Mouse (Mus musculus) liver, embryonic 11.5 days (tissue): ENCODE results near the gene Tnfrsf25. TPM values are rescaled to one million over a fixed set of nuclear protein-coding genes. Genes with fewer than 3 reads are reported as not detected.

Source experiments
- ATAC-seq: fragments of 200-750 bp; cut with Nextera tagmentation; replicated peaks from 2 replicates; pipeline ENCODE4 v1.8.0; 2017; ENCODE audit warnings: moderate number of reproducible peaks, mild to moderate bottlenecking, moderate TSS enrichment, moderate library complexity; ENCODE audit not compliant: low FRiP score
- DNase-seq: peaks from one replicate; pipeline ENCODE4 v3.0.0-alpha.2; 2017; ENCODE audit warnings: low spot score
- H3K27ac ChIP-seq: fragments of 300-500 bp; sonication (generic); 2 replicates; pipeline ENCODE4 v1.5.1; 2014; ENCODE audit warnings: mild to moderate bottlenecking, low read depth, low read length, control low read depth
- H3K27me3 ChIP-seq: fragments of 300-500 bp; sonication (generic); replicated peaks from 2 replicates; pipeline ENCODE4 v1.6.1; 2014; ENCODE audit warnings: low read length, mixed read lengths; ENCODE audit not compliant: control insufficient read depth, insufficient read depth
- H3K36me3 ChIP-seq: fragments of 300-500 bp; sonication (generic); 2 replicates; pipeline ENCODE4 v1.6.1; 2014; ENCODE audit warnings: mild to moderate bottlenecking, low read length, moderate library complexity, mixed read lengths; ENCODE audit not compliant: control insufficient read depth, insufficient read depth
- H3K4me1 ChIP-seq: fragments of 300-500 bp; sonication (generic); replicated peaks from 2 replicates; pipeline ENCODE4 v1.6.1; 2014; ENCODE audit warnings: low read length, mixed read lengths; ENCODE audit not compliant: control insufficient read depth, insufficient read depth
- H3K4me2 ChIP-seq: fragments of 300-500 bp; sonication (generic); 2 replicates; pipeline ENCODE4 v1.6.1; 2014; ENCODE audit warnings: mild to moderate bottlenecking, control low read depth, moderate library complexity
- H3K4me3 ChIP-seq: fragments of 300-500 bp; sonication (generic); 2 replicates; pipeline ENCODE4 v1.5.1; 2014; ENCODE audit warnings: low read depth, low read length, control low read depth
- H3K9ac ChIP-seq: fragments of 300-500 bp; sonication (generic); 2 replicates; pipeline ENCODE4 v1.6.1; 2014; ENCODE audit warnings: low read depth, low read length, control low read depth
- H3K9me3 ChIP-seq: fragments of 300-500 bp; sonication (generic); 2 replicates; pipeline ENCODE4 v1.6.1; 2016; ENCODE audit warnings: low read length, inconsistent platforms, mixed read lengths; ENCODE audit not compliant: control insufficient read depth
- WGBS: fragments of 180-500 bp; shearing (Covaris S2); extraction: QIAGEN DNeasy Blood & Tissue Kit; methylation state at CpG from one replicate; pipeline ENCODE4 v1.1.7; 2014; 5-methylcytosine and 5-hydroxymethylcytosine counted together
- polyA plus RNA-seq: library from polyadenylated mRNA; unstranded; fragments of >200 nt; fragmentation: Nextera tagmentation; extraction: Ambion mirVana; gene quantifications from 2 replicates; pipeline ENCODE4 v1.2.1, GENCODE M21; 2014

Gene Tnfrsf25
- polyA plus RNA-seq, 1 experiment from 2014 or later, result 0.90 TPM

DNA sequence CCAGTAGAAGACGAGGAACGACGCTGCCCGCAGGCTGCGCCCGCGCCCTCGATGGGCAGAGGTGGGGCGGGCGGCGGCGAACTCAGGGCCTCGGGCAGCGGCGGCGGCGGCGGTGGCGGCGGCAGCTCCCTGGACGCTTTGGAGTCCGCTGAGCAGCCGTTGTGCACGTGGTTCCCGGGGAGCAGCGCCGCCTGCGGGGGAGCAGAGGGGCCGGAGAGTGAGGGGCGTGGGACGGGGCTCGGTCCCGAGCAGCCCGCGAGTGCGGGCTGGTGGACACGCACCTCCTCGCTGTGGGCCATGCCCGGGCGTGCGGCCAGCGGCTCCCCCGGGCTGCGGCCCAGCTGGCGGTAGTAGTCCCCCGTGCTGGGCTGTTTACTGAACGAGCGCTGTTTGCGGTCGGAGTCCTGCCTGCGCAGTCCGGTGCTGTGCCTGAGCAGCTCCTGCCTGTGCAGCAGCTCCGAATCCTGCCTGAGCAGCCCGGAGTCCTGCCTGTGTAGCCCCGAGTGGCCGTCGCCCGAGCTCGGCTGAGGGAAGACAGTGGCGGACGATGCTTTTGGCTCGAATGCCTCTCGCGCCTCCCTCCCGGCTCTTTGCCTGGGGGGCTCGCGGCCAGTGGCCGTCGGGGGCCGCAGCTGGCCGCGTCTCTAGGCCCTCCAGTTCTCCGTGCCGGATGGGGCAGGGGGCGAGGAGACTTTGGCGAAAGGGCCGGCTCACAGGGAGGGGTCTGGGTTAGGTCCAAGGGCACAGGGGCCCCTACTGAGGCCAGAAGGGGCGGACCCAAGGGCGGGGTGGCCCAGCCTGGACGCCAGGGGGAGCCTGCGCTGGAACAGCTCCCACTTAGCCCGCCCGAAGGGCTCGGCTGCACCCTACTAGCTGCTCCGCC, 15.3 kb downstream of the Tnfrsf25 start:
- Histone ChIP-seq H3K4me2 (peak overlapping the region; percentile 68), H3K27me3 (peaks cover 81% of the 10 kb centered on the region), H3K4me3 (peak overlapping the region; percentile 34), H3K27ac (no peak overlapping the region), H3K36me3 (no peaks in the 10 kb centered on the region), H3K9ac (peak overlapping the region; percentile 5; the same call in 1 of the 2 replicates), H3K9me3 (no peaks in the 10 kb centered on the region), H3K4me1 (peaks cover 6% of the 10 kb centered on the region)
- ATAC-seq (peak; percentile 73), DNase-seq (no peak)
- under 1% methylated on average over 85 of the region's 85 CpGs for WGBS

GRCm38 (mm10) chr4:152131809-152132771, 16.4 kb downstream of the Tnfrsf25 start:
- Histone ChIP-seq H3K9ac (no peak overlapping the region), H3K4me3 (peak overlapping the region; percentile 34), H3K4me1 (peaks cover 6% of the 10 kb centered on the region), H3K36me3 (no peaks in the 10 kb centered on the region), H3K9me3 (no peaks in the 10 kb centered on the region), H3K27me3 (peaks cover 73% of the 10 kb centered on the region), H3K27ac (no peak overlapping the region), H3K4me2 (peak overlapping the region; percentile 68)
- ATAC-seq (no peak; the same call in 1 of the 2 replicates), DNase-seq (no peak)
- WGBS, result 8% methylated on average over 50 of the region's 50 CpGs

GRCm38 (mm10) chr4:152132772-152133169, 17.0 kb downstream of the Tnfrsf25 start:
- Histone ChIP-seq H3K4me1 (peaks cover 6% of the 10 kb centered on the region), H3K27me3 (peaks cover 67% of the 10 kb centered on the region), H3K9me3 (no peaks in the 10 kb centered on the region), H3K9ac (no peak overlapping the region), H3K27ac (no peak overlapping the region), H3K36me3 (no peaks in the 10 kb centered on the region), H3K4me3 (no peak overlapping the region), H3K4me2 (no peak overlapping the region)
- no peak for DNase-seq
- no peak for ATAC-seq
- 30% methylated on average over 10 of the region's 10 CpGs for WGBS

GRCm38 (mm10) chr4:152133213-152133612, 17.5 kb downstream of the Tnfrsf25 start:
- Histone ChIP-seq H3K9me3 (no peaks in the 10 kb centered on the region), H3K36me3 (no peaks in the 10 kb centered on the region), H3K27me3 (peaks cover 62% of the 10 kb centered on the region), H3K9ac (no peak overlapping the region), H3K27ac (no peak overlapping the region), H3K4me2 (no peak overlapping the region), H3K4me3 (no peak overlapping the region), H3K4me1 (peaks cover 7% of the 10 kb centered on the region)
- no peak for ATAC-seq
- WGBS, result 50% methylated on average over 5 of the region's 5 CpGs
- no peak for DNase-seq

DNA sequence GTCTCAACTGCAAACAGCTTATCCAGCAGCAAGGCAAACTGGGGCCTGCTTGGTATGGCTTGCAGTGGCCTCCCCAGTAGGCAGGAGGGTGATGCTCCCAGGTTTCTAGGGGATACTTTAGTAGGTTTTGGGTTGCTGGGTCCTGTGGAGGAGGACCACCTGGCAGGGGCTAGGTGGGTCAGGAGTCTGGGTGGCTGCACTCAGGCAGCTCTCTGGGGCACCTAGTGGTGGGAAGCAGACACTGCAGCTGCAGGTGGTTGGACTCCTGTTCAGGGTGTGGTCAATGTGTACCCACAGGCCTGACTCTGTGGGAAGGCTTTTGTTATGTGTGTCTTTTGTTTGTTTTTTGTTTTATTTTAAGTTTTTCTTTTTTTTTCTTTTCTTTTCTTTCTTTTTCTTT, 18.8 kb downstream of the Tnfrsf25 start:
- ATAC-seq (no peak), DNase-seq (peak; percentile 50)
- H3K9me3 ChIP-seq, result no peaks in the 10 kb centered on the region
- no peak overlapping the region for H3K9ac ChIP-seq
- no peak overlapping the region for H3K27ac ChIP-seq
- no peak overlapping the region for H3K4me2 ChIP-seq
- H3K27me3 ChIP-seq, result peaks cover 49% of the 10 kb centered on the region
- H3K4me3 ChIP-seq, result no peak overlapping the region
- no peaks in the 10 kb centered on the region for H3K36me3 ChIP-seq
- H3K4me1 ChIP-seq, result peaks cover 14% of the 10 kb centered on the region

DNA sequence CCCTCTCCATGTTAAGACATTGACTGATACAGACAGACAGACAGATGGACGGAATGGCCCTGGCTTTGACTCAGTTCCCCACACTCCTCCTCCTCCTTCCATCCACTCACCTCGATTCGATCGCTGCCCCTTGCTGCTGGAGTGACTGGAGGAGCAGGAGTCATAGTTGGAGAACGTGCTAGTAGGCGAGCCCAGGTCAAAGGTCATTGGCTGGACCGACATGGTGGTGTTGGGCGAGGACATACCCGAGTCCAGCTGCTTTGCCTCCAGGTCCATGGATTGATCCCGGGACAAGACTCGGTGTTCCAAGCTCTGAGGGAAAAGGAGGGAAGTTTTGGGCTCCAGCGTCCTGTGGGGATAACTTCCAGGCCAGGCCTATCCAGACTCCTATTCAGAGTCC, 19.6 kb downstream of the Tnfrsf25 start:
- Histone ChIP-seq H3K4me1 (peaks cover 14% of the 10 kb centered on the region), H3K9me3 (no peaks in the 10 kb centered on the region), H3K4me3 (no peak overlapping the region), H3K27me3 (peaks cover 41% of the 10 kb centered on the region), H3K36me3 (no peaks in the 10 kb centered on the region), H3K9ac (no peak overlapping the region), H3K27ac (no peak overlapping the region), H3K4me2 (no peak overlapping the region)
- ATAC-seq (no peak), DNase-seq (no peak)
- WGBS, result 78% methylated on average over 12 of the region's 12 CpGs

- Histone ChIP-seq H3K36me3 (no peaks in the 10 kb centered on the region), H3K4me1 (peaks cover 11% of the 10 kb centered on the region), H3K4me2 (no peak overlapping the region), H3K27me3 (peaks cover 34% of the 10 kb centered on the region), H3K9ac (no peak overlapping the region), H3K27ac (no peak overlapping the region), H3K4me3 (no peak overlapping the region), H3K9me3 (no peaks in the 10 kb centered on the region)
- 39% methylated on average over 6 of the region's 6 CpGs for WGBS
- DNase-seq (no peak), ATAC-seq (no peak)
These were observed 20.6 kb downstream of the Tnfrsf25 start for GRCm38 (mm10) chr4:152136112-152136875.

DNA sequence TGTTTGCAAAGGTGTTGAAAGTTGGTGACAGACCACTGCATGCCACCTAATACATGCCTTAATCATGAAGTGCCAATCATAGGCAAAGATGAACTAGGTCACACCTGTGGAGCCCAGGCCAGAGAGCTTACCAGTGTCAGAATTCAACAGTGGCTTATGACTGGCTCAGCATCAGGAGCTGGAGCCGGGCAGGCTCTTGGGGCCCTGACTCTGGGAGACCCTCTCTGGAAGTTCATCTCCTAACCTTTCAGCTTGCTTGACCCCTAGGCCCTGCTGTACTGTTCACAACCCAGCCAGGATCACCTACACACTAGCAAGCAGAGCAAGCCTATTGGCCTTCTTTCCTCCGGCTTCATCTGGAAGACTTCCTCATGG, 21.1 kb downstream of the Tnfrsf25 start:
- no peaks in the 10 kb centered on the region for H3K9me3 ChIP-seq
- 88% methylated on average over 2 of the region's 2 CpGs for WGBS
- no peak for DNase-seq
- H3K4me2 ChIP-seq, result no peak overlapping the region
- no peak overlapping the region for H3K9ac ChIP-seq
- ATAC-seq, result no peak
- no peak overlapping the region for H3K4me3 ChIP-seq
- no peaks in the 10 kb centered on the region for H3K36me3 ChIP-seq
- H3K4me1 ChIP-seq, result peaks cover 8% of the 10 kb centered on the region
- peaks cover 31% of the 10 kb centered on the region for H3K27me3 ChIP-seq
- no peak overlapping the region for H3K27ac ChIP-seq
